Mouse (Mus musculus): ENCODE results near the gene AI467606. TPM values are rescaled to one million over a fixed set of nuclear protein-coding genes. Genes with fewer than 3 reads are reported as not detected.
A peak's percentile ranks its signal among the peaks of the same experiment; 100 is the strongest.

AI467606 gene
- total and polyA plus RNA-seq, 2 experiments = 0.28 to 1.2 TPM

DNA sequence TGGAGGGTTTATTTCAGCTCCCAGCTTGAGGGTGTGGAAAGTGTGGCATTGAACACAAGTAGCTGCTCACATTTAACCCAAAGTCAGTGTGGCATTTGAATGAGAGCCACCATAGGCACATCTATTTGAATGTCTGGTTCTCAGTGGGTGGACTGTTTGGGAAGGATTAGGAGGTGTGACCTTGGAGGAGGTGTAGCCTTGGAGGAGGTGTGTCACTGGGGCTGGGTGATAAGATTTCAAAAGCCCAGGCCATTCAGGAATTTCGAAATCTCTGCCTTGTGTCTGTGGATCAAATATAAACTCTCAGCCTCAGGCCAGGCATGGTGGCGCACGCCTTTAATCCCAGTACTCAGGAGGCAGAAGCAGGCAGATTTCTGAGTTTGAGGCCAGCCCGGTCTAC, 7.8 kb downstream of the AI467606 start:
- H3K27ac ChIP-seq (replicated peaks; ENCODE audit: insufficient read depth, low read depth, low read length) = no peak overlapping the region
- H3K79me2 ChIP-seq (ENCODE audit: control insufficient read depth, insufficient read depth, low read length) = no peaks in the 10 kb centered on the region
- DNase-seq (ENCODE audit: extremely low read depth, low read depth, low spot score) = no peak
- no peaks in the 10 kb centered on the region for H3K4me1 ChIP-seq (ENCODE audit: control insufficient read depth, insufficient read depth, low read length)
- no peaks in the 10 kb centered on the region for H3K27me3 ChIP-seq (ENCODE audit: control insufficient read depth, insufficient read depth, low read length)
- TF ChIP-seq POLR2A (IDR thresholded peaks at IDR 0.05; ENCODE audit: extremely low read depth, insufficient read depth, low read length) (no peak), CTCF (IDR thresholded peaks at IDR 0.05; ENCODE audit: low read depth, low read length) (no peak)
- WGBS = 93% methylated on average over 4 of the region's 4 CpGs
- H3K36me3 ChIP-seq (ENCODE audit: control insufficient read depth, insufficient read depth, low read length) = no peaks in the 10 kb centered on the region
- H3K4me3 ChIP-seq (ENCODE audit: insufficient read depth, low read depth, low read length) = no peak overlapping the region
- no peak overlapping the region for H3K9ac ChIP-seq (ENCODE audit: low read depth, low read length)

DNA sequence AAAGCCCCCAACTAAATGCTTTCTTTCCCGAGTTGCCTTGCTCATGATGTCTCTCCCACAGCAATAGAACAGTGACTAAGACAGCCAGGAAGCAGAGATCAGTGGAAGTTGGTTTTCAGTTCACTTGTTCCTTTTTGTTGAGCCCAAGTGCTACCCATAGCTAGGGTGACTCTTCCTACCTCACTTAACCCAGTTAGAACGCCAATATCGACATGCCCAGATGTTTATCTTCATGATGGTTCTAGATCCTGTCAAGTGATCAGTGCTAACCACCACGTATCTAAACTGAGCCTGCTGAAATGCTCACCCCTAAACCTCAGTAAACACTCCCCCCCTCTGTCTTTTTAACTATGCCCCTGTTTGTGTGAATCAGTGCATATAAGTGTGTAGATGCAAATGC, 8.4 kb downstream of the AI467606 start:
- Histone ChIP-seq H3K27me3 (ENCODE audit: control insufficient read depth, insufficient read depth, low read length) (no peaks in the 10 kb centered on the region), H3K4me3 (ENCODE audit: insufficient read depth, low read depth, low read length) (no peak overlapping the region), H3K36me3 (ENCODE audit: control insufficient read depth, insufficient read depth, low read length) (no peaks in the 10 kb centered on the region), H3K27ac (replicated peaks; ENCODE audit: insufficient read depth, low read depth, low read length) (no peak overlapping the region), H3K79me2 (ENCODE audit: control insufficient read depth, insufficient read depth, low read length) (no peaks in the 10 kb centered on the region), H3K9ac (ENCODE audit: low read depth, low read length) (no peak overlapping the region), H3K4me1 (ENCODE audit: control insufficient read depth, insufficient read depth, low read length) (no peaks in the 10 kb centered on the region)
- DNase-seq (ENCODE audit: extremely low read depth, low read depth, low spot score) = no peak
- TF ChIP-seq CTCF (IDR thresholded peaks at IDR 0.05; ENCODE audit: low read depth, low read length) (no peak), POLR2A (IDR thresholded peaks at IDR 0.05; ENCODE audit: extremely low read depth, insufficient read depth, low read length) (no peak)
- WGBS = 86% methylated on average over 4 of the region's 4 CpGs

DNA sequence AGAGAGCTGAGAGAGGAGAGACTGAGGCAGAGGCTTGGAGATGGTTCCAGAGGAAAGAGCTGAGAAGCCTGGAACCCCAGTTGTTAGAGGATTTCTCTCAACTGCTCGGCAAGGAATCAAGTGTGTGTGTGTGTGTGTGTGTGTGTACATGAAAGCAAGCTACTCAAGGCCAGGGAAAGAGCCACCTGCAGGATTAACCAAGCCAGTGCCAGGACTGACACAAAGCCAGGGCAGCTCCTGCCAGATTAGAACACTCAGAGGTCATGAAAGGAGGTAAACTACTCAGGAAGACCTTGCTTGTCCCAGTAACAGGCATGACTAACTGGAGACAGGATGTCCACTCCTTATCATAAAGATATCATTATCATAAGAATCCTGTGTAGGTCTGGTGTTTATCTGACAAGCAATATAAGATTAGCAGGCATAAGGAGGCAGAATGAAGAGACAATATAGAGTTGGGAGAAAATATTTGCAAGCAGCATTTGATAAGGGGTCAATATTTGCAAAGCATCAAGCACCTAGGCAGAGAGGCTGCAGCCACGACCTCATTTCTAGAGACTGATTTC, 10.4 kb downstream of the AI467606 start:
- WGBS = 12% methylated on average over 2 of the region's 2 CpGs
- Histone ChIP-seq H3K4me1 (ENCODE audit: control insufficient read depth, insufficient read depth, low read length) (no peaks in the 10 kb centered on the region), H3K9ac (ENCODE audit: low read depth, low read length) (no peak overlapping the region)

DNA sequence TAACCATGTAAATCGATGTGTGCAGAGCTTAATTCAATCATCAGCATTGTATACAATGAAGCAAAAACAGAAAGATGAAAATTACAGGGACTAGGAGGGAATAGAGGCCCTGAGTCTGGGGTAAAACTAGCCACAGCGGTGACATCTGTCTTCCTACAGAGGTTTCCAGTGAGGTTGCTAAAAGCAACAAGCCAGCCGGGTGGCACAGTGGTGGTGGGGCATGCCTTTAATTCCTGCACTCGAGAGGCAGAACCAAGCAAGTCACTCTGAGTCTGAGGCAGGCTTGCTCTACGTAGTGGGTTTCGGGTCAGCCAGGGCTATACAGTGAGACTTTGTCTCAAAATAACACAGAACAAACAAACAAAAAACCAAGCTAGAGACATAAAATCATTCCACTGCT, 11.0 kb downstream of the AI467606 start:
- DNase-seq (ENCODE audit: extremely low read depth, low read depth, low spot score) = no peak
- TF ChIP-seq POLR2A (IDR thresholded peaks at IDR 0.05; ENCODE audit: extremely low read depth, insufficient read depth, low read length) = no peak
- no peak for TF ChIP-seq CTCF (IDR thresholded peaks at IDR 0.05; ENCODE audit: low read depth, low read length)
- Histone ChIP-seq H3K27ac (replicated peaks; ENCODE audit: insufficient read depth, low read depth, low read length) (no peak overlapping the region), H3K27me3 (ENCODE audit: control insufficient read depth, insufficient read depth, low read length) (no peaks in the 10 kb centered on the region), H3K9ac (ENCODE audit: low read depth, low read length) (no peak overlapping the region), H3K4me3 (ENCODE audit: insufficient read depth, low read depth, low read length) (no peak overlapping the region), H3K36me3 (ENCODE audit: control insufficient read depth, insufficient read depth, low read length) (no peaks in the 10 kb centered on the region), H3K4me1 (ENCODE audit: control insufficient read depth, insufficient read depth, low read length) (no peaks in the 10 kb centered on the region), H3K79me2 (ENCODE audit: control insufficient read depth, insufficient read depth, low read length) (no peaks in the 10 kb centered on the region)
- WGBS = 85% methylated on average over 6 of the region's 6 CpGs

More for the DNA sequence above, 10.4 kb downstream of the AI467606 start:
- DNase-seq (ENCODE audit: extremely low read depth, low read depth, low spot score) = no peak
- Histone ChIP-seq H3K4me3 (ENCODE audit: insufficient read depth, low read depth, low read length) (no peak overlapping the region), H3K79me2 (ENCODE audit: control insufficient read depth, insufficient read depth, low read length) (no peaks in the 10 kb centered on the region), H3K36me3 (ENCODE audit: control insufficient read depth, insufficient read depth, low read length) (no peaks in the 10 kb centered on the region), H3K27ac (replicated peaks; ENCODE audit: insufficient read depth, low read depth, low read length) (no peak overlapping the region), H3K27me3 (ENCODE audit: control insufficient read depth, insufficient read depth, low read length) (no peaks in the 10 kb centered on the region)
- no peak for TF ChIP-seq POLR2A (IDR thresholded peaks at IDR 0.05; ENCODE audit: extremely low read depth, insufficient read depth, low read length)
- TF ChIP-seq CTCF (IDR thresholded peaks at IDR 0.05; ENCODE audit: low read depth, low read length) = 0 out of 2 replicates have a peak, but pooled peaks have one; percentile 14

DNA sequence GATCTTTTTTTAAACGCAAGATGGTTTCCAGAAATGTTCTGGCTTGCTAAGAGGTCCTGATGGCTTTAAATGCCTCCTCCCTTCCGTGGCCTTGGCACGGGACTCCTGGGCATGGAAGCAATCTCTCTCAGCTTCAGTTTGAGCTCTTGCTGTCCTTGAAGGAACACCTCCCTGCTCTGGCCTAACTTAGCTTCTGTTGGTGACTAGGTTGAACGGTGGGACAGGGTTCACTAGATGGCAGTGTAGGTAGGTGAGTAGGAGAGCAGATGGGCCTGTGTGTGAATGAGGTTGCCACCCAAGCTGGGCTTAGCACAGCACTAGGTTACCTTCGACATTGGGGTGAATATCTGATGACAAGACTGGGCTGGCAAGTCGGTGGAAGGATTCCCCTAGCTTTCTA, 12.8 kb downstream of the AI467606 start:
- no peaks in the 10 kb centered on the region for H3K27me3 ChIP-seq (ENCODE audit: control insufficient read depth, insufficient read depth, low read length)
- no peaks in the 10 kb centered on the region for H3K79me2 ChIP-seq (ENCODE audit: control insufficient read depth, insufficient read depth, low read length)
- 75% methylated on average over 6 of the region's 6 CpGs for WGBS
- H3K4me1 ChIP-seq (ENCODE audit: control insufficient read depth, insufficient read depth, low read length) = no peaks in the 10 kb centered on the region
- TF ChIP-seq CTCF (IDR thresholded peaks at IDR 0.05; ENCODE audit: low read depth, low read length) (no peak), POLR2A (IDR thresholded peaks at IDR 0.05; ENCODE audit: extremely low read depth, insufficient read depth, low read length) (no peak)
- H3K9ac ChIP-seq (ENCODE audit: low read depth, low read length) = no peak overlapping the region
- no peak for DNase-seq (ENCODE audit: extremely low read depth, low read depth, low spot score)
- no peaks in the 10 kb centered on the region for H3K36me3 ChIP-seq (ENCODE audit: control insufficient read depth, insufficient read depth, low read length)
- H3K27ac ChIP-seq (replicated peaks; ENCODE audit: insufficient read depth, low read depth, low read length) = no peak overlapping the region
- H3K4me3 ChIP-seq (ENCODE audit: insufficient read depth, low read depth, low read length) = no peak overlapping the region

DNA sequence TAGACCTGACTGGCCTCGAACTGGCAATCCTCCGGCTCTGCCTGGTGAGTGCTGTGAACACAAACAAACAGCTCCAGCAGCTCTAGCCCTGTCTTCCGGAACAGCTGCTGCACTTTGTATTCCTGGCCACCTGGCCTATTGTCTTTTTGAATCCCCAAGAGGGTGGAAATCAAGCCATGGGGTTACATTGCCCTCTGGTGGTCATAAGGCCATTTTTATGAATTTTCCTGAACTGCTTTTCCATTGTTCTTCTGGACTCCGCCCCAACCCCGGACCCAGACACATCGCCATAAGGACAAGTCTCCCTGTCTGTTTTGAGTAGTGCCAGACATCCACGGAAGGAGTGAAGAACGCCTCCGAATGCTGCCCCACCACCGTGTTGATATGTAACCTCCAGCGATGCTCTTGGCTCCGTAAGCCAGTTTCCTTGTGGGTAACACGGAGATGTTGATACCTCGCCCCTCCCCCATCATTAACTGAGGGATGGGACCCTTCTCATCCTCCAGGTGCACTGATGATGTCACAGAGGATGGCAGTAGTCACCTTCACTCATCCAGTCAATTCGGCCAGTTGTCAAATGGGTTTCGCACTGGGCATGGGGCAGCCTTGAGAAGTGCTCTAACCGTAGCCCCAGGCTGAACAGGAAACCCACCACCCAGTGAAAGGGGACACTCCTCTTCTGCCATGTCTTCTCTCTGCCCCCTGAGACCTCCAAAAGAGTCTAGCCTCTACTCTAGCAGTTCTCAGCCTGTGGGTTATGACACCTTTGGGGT, 13.6 kb downstream of the AI467606 start:
- no peak overlapping the region for H3K4me3 ChIP-seq (ENCODE audit: insufficient read depth, low read depth, low read length)
- no peaks in the 10 kb centered on the region for H3K36me3 ChIP-seq (ENCODE audit: control insufficient read depth, insufficient read depth, low read length)
- peak; percentile 76 for DNase-seq (ENCODE audit: extremely low read depth, low read depth, low spot score)
- no peak overlapping the region for H3K27ac ChIP-seq (replicated peaks; ENCODE audit: insufficient read depth, low read depth, low read length)
- no peak for TF ChIP-seq POLR2A (IDR thresholded peaks at IDR 0.05; ENCODE audit: extremely low read depth, insufficient read depth, low read length)
- TF ChIP-seq CTCF (IDR thresholded peaks at IDR 0.05; ENCODE audit: low read depth, low read length) = peak; percentile 42
- no peaks in the 10 kb centered on the region for H3K27me3 ChIP-seq (ENCODE audit: control insufficient read depth, insufficient read depth, low read length)
- H3K79me2 ChIP-seq (ENCODE audit: control insufficient read depth, insufficient read depth, low read length) = no peaks in the 10 kb centered on the region
- no peaks in the 10 kb centered on the region for H3K4me1 ChIP-seq (ENCODE audit: control insufficient read depth, insufficient read depth, low read length)
- 15% methylated on average over 17 of the region's 17 CpGs for WGBS
- H3K9ac ChIP-seq (ENCODE audit: low read depth, low read length) = no peak overlapping the region

Data from liver, adult 2 months (tissue).